Mouse (Mus musculus) embryonic fibroblast, embryonic 13.5 days (primary cell): ENCODE results near the gene Zfp933. TPM values are rescaled to one million over a fixed set of nuclear protein-coding genes. Genes with fewer than 3 reads are reported as not detected.

Source experiments
- H3K27ac ChIP-seq: 2 replicates; pipeline ENCODE4 v1.5.1; 2012; ENCODE audit warnings: low read length, control low read depth, inconsistent platforms; ENCODE audit not compliant: insufficient read depth
- H3K4me1 ChIP-seq: 2 replicates; pipeline ENCODE4 v1.6.1; 2011; ENCODE audit warnings: low read length; ENCODE audit not compliant: control insufficient read depth, insufficient read depth
- H3K4me3 ChIP-seq: 2 replicates; pipeline ENCODE4 v1.5.1; 2011; ENCODE audit warnings: mild to moderate bottlenecking, control low read depth, low read length; ENCODE audit not compliant: insufficient read depth
- CTCF ChIP-seq: IDR thresholded peaks from 2 replicates; pipeline ENCODE4 v1.5.1; 2011; ENCODE audit warnings: mild to moderate bottlenecking, control low read depth, low read length, moderate library complexity, borderline replicate concordance; ENCODE audit not compliant: insufficient read depth
- POLR2A ChIP-seq: IDR thresholded peaks from 2 replicates; pipeline ENCODE4 v1.6.1; 2011; ENCODE audit warnings: low read depth, mild to moderate bottlenecking, control low read depth, low read length, moderate library complexity
- polyA plus RNA-seq: library from polyadenylated mRNA; stranded (reverse); fragments of >200 nt; gene quantifications from 2 replicates; pipeline ENCODE4 v1.2.4, GENCODE M21; 2011; ENCODE audit warnings: low read depth; ENCODE audit not compliant: missing spikeins, insufficient read length

The Zfp933 gene
- 8.6 and 9.9 TPM in 2 replicates for polyA plus RNA-seq

DNA sequence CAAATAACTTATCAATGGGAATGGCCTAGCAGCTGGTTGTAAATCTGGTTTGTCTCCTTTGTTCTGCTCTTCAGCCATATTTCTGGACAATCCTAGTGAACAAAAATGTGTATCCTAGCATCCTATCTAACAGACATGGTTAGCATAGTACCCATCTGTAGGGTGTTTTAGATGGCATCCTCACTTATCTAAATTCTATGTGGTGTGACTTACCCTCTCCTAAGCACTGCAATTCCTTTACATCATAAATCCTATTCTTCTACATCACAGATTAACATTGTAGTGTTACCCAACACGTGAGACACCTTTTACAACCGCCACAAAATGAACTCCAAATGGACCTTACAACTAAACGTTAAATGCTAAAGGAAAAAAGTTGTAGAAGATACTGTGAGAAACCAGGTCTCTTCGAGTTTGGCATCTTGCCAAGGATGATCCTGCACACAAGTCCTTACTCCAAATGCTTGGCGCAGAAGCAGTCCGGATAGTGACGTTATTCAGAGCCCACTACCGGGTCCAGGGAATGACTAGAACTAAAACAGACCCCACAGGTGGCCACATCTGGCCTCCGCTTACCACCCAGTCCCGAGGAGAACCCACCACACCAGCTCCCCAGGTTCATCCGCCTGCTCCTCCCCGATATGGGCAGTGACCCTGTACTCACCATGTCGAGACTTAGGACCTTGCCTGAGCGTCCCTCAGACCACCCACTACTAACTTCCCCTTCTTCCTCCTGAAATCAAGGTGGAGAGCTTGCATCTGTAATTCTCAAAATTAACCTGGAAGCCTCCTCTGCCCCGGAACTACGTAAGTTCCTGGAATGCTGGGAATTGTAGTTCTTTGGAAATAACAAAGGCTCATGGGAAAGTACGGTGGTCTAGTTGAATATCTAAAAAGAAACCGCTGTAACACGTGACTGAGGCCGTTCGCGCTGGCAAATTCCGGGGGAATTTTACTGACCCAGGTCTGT is at the start of gene Zfp933:
TSS of gene Zfp933 (minus strand) at position 753 of the 970 bp plus-strand sequence.
- Histone ChIP-seq H3K4me3 (peak within 1 kb of the TSS; percentile 99), H3K4me1 (no peaks in the 10 kb centered on the region), H3K27ac (peak within 1 kb of the TSS; percentile 34; the same call in 1 of the 2 replicates)
- TF ChIP-seq POLR2A (peak; percentile 69), CTCF (no peak)

DNA sequence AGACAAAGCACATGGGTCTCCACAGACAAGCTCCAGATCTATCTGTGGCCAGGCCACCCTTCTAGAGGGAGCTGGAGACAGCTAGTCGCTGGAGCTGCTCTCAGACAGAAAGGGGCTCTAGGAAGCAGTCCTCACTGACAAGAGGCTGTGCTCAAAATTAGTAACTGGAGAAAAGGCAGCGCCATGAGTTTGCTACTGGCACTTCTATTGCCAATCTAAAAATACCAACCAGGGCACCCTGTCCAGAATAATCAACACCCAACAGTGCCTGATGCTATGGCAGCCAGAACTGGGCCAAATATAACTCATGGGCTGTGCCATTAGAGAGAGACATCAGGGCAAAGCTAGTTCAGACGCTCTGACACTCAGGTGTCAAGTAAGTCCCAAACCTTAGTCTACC is 49.2 kb upstream of the Zfp933 start:
- Histone ChIP-seq H3K4me1 (no peaks in the 10 kb centered on the region), H3K27ac (no peak overlapping the region), H3K4me3 (no peak overlapping the region)
- TF ChIP-seq CTCF (no peak), POLR2A (no peak)

DNA sequence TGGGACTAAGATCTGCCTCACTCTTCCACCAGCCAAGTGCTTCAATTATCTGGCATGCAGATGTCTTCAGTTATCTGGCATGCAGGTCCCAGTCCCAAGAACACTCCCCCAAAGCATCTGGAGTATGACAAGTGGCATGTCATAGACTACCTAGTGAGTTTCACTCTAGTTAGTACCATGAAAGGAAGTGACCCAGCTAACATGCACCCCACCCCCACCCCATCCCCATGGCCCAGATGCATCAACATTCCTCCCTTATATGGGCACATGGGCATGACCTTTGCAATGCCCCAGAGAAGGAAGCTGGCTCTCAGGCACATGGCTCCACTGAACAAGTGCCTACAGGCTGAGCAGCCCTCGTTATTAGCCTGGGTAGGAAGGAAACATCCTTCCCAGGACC is 48.2 kb upstream of the Zfp933 start:
- no peak overlapping the region for H3K27ac ChIP-seq
- no peak for TF ChIP-seq CTCF
- no peak for TF ChIP-seq POLR2A
- H3K4me3 ChIP-seq: no peak overlapping the region
- no peaks in the 10 kb centered on the region for H3K4me1 ChIP-seq

DNA sequence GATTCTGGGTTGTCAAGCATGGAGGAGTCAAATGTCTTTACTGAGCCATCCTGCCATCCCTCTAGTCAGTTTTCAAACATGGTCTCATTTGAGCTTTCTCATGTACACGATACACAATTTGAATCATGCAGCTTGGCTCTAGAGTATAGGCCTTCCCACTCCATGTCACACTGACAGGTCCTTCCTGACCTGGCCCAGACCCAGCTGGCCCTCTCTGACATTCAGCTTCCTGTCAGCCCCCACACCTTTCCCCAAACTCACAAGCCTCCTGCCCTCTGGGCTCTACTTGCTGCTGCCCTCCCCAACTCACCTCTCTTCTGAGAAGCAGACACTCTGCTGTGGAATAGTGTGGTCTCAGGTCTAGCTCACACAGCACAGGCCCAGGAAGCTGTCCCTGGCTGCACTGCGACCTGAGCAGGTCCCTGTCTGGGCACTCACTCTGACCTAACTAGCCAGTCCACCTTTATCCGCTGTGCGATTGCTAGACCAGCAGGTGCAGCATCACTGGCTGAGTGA is 47.7 kb upstream of the Zfp933 start:
- H3K4me3 ChIP-seq: no peak overlapping the region
- no peak overlapping the region for H3K27ac ChIP-seq
- no peak for TF ChIP-seq CTCF
- TF ChIP-seq POLR2A: no peak
- H3K4me1 ChIP-seq: no peaks in the 10 kb centered on the region

DNA sequence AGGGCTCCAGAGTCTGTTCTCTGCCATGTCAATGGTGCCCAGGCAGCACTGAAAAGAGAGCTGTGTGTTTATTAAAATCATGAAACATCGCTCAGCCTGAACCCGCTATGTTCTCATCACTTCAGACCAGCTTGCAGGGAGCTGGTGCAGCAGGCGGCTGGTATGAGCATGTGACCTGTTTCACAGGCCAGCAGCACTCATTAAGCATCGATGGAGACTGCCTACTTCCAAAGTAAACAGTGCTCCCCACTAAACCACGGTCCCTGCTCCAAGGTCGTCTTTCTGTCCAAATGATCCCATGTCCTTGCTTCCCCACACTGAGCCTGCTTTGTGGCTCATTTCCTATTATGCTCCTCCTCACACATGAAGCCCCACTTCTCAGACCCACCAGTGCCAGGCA is 42.2 kb upstream of the Zfp933 start:
- H3K4me3 ChIP-seq: no peak overlapping the region
- TF ChIP-seq CTCF: no peak
- no peak for TF ChIP-seq POLR2A

DNA sequence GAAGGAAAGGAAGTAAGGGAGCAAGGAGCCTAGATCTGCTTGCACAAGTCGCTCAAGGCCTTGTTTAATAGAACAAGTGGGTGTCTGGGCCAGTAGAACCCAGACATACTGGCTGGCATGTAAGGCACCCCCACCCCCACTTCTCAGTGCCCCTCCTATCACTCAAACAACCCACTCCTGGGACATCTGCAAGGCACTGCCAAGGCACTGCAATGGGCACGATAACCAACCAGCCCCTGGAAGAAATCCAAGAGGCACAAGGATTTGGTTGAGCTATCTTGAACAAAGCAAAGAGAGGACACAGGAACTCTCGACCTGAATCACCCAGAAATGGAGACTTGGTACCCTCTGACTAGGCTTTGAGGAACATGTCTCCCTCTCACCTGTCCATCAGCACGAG is 40.1 kb upstream of the Zfp933 start:
- H3K4me3 ChIP-seq: no peak overlapping the region
- no peak for TF ChIP-seq CTCF
- TF ChIP-seq POLR2A: no peak
- no peaks in the 10 kb centered on the region for H3K4me1 ChIP-seq
- H3K27ac ChIP-seq: no peak overlapping the region

More for the DNA sequence above, 42.2 kb upstream of the Zfp933 start:
- H3K27ac ChIP-seq: no peak overlapping the region
- no peaks in the 10 kb centered on the region for H3K4me1 ChIP-seq

DNA sequence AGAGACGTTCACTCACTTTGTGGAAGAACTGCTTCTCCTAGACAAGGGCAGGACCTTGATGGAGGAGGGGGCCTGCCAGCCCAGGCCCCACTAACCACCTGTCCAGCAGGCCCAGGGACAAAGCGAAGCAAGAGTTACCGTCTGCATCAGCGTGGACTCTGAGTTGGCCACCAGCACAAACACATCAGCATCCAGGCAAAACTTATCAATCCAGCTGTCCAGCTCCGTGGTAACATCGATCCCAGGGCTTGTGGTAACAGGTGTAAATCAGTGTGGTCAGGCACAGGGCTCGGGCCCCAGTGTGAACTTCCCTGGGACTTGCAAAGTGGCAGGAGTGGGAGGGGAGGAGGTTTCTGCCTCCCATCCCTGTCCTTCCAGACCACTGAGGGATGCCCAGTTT is 39.1 kb upstream of the Zfp933 start:
- no peak overlapping the region for H3K4me3 ChIP-seq
- TF ChIP-seq CTCF: no peak
- no peak for TF ChIP-seq POLR2A
- no peaks in the 10 kb centered on the region for H3K4me1 ChIP-seq
- no peak overlapping the region for H3K27ac ChIP-seq

DNA sequence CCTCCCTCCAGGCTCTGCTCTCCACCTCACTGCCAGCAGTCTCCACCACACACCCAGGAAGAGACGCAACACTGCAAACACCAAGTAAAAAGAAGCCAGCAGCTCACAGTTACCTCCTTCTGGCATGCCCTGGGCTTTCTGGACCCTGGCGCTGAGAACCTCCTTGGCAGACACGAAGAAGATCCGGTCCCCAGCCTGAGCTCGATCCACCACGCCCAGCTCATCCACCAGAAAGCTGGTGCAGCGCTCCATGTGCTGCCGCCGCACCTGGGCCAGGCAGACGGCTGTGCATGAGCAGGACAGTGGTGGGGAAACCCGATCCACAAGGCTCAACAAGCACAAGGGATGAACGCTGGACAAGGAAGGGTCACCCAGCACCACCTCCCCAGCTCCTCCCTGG is 38.0 kb upstream of the Zfp933 start:
- Histone ChIP-seq H3K27ac (no peak overlapping the region), H3K4me1 (no peaks in the 10 kb centered on the region)
- TF ChIP-seq CTCF (no peak), POLR2A (no peak)

DNA sequence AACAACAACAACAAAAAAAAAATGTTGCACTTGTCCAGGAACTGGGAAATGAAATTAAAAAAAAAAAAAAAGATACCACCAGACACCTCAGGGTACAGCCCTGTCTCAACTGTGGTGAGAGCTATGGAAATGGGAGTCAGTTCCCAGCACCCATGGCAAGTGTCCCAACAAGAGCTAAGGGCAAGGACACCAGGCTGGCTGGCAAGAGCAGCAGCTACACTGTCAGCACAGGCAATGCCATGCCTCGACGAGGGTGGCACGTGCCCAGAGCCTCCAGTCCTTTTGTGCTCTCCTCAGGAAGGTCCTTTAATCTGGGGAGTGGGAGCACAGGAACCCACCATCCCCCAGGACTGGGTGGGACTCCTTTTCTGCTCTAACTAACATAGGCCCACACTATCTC is 36.0 kb upstream of the Zfp933 start:
- H3K4me3 ChIP-seq: no peak overlapping the region
- H3K4me1 ChIP-seq: peaks cover 6% of the 10 kb centered on the region; the same call in 1 of the 2 replicates
- H3K27ac ChIP-seq: no peak overlapping the region
- TF ChIP-seq CTCF: no peak

More for the DNA sequence above, 38.0 kb upstream of the Zfp933 start:
- H3K4me3 ChIP-seq: no peak overlapping the region

DNA sequence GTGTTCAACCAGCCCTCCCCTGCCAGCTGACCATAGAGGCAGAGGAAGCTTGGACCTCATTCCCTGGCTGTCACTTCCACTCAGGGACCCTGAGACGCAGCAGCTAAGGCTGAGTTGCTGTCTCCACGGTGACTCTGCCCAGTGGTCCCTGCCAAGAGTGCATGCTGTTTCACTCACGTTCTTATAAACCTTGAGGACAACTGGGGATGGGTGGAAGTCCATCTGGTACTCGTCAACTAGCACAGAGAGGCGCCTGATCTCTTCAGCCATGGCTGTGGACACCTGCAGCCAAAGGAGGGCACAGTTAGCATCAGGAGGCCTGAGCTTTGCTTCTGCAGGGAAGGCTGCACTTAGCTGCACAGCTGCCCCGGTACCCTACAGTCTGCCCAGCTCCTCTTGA is 34.9 kb upstream of the Zfp933 start:
- Histone ChIP-seq H3K27ac (no peak overlapping the region), H3K4me3 (no peak overlapping the region), H3K4me1 (peaks cover 6% of the 10 kb centered on the region; the same call in 1 of the 2 replicates)
- TF ChIP-seq CTCF: no peak
- TF ChIP-seq POLR2A: no peak
